Mouse (Mus musculus) megakaryocyte-erythroid progenitor cell, adult 5 weeks (primary cell): ENCODE data around the gene Pcgf1. TPM values are rescaled to one million over a fixed set of nuclear protein-coding genes. Genes with fewer than 3 reads are reported as not detected.

ENCODE experiments used
- polyA plus RNA-seq: library from polyadenylated mRNA; stranded (reverse); fragments of >175 nt; gene quantifications from 2 replicates; pipeline ENCODE4 v1.2.3, GENCODE M21; 2012

Gene Pcgf1
- 8.0 and 8.6 TPM in 2 replicates for polyA plus RNA-seq

GRCm38 (mm10) chr6:83077630-83078323 is at the start of gene Pcgf1:
Pcgf1 (plus strand) TSS chr6:83077869.

GRCm38 (mm10) chr6:83033249-83034185 is 44.2 kb upstream of the Pcgf1 start, which contains the start of the genes Dok1 and Loxl3:
Dok1 (minus strand) TSS chr6:83033471.
Loxl3 (plus strand) TSS chr6:83034173.

GRCm38 (mm10) chr6:83054074-83054851 is 23.4 kb upstream of the Pcgf1 start, which contains the start of gene Aup1:
Aup1 (plus strand) TSS chr6:83054521.

GRCm38 (mm10) chr6:83054871-83055431 is 22.7 kb upstream of the Pcgf1 start, which contains the start of gene Htra2:
Htra2 (minus strand) TSS chr6:83055273.

GRCm38 (mm10) chr6:83057790-83058189 is 19.9 kb upstream of the Pcgf1 start, which contains the start of gene Dqx1:
Dqx1 (plus strand) TSS chr6:83057844.

GRCm38 (mm10) chr6:83070247-83070310 is 7.6 kb upstream of the Pcgf1 start, which contains the start of gene Tlx2:
Tlx2 (minus strand) TSS chr6:83070293.

GRCm38 (mm10) chr6:83086121-83087035 is 8.7 kb downstream of the Pcgf1 start, which contains the start of gene Lbx2:
Lbx2 (plus strand) TSS chr6:83086367.

GRCm38 (mm10) chr6:83101316-83101687 is 23.6 kb downstream of the Pcgf1 start, which contains the start of the genes Ccdc142 and Gm42688:
Ccdc142 (plus strand) TSS chr6:83101601.
Gm42688 (plus strand) TSS chr6:83101617.

GRCm38 (mm10) chr6:83108762-83109668 is 31.3 kb downstream of the Pcgf1 start, which contains the start of gene Mrpl53:
Mrpl53 (plus strand) TSS chr6:83109040.

GRCm38 (mm10) chr6:83115011-83115671 is 37.5 kb downstream of the Pcgf1 start, which contains the start of gene Mogs:
Mogs (plus strand) TSS chr6:83115496.

GRCm38 (mm10) chr6:83120930-83121862 is 43.5 kb downstream of the Pcgf1 start, which contains the start of gene Wbp1:
Wbp1 (minus strand) TSS chr6:83121559.

GRCm38 (mm10) chr6:83125331-83125730 is 47.7 kb downstream of the Pcgf1 start, which contains the start of gene Ino80b:
Ino80b (minus strand) TSS chr6:83125431.

Other genes starting within 250 kb of the Pcgf1 start
- 0.47 and 0.49 TPM in 2 replicates for gene Sema4f, start 138.1 kb upstream of the Pcgf1 start, polyA plus RNA-seq
- 4.4 and 6.4 TPM in 2 replicates for gene M1ap, start 131.0 kb upstream of the Pcgf1 start, polyA plus RNA-seq
- 83.5 and 86.6 TPM in 2 replicates for gene Dok1, start 44.4 kb upstream of the Pcgf1 start, polyA plus RNA-seq
- gene Loxl3, start 43.7 kb upstream of the Pcgf1 start, polyA plus RNA-seq: 0.40 and 0.58 TPM in 2 replicates
- 985 and 1,115 TPM in 2 replicates for gene Aup1, start 23.3 kb upstream of the Pcgf1 start, polyA plus RNA-seq
- 96.6 and 98.0 TPM in 2 replicates for gene Htra2, start 22.6 kb upstream of the Pcgf1 start, polyA plus RNA-seq
- 0.50 and 0.96 TPM in 2 replicates for gene Dqx1, start 20.0 kb upstream of the Pcgf1 start, polyA plus RNA-seq
- gene Tlx2, start 7.6 kb upstream of the Pcgf1 start, polyA plus RNA-seq: not detected in 2 replicates
- gene Lbx2, start 8.5 kb downstream of the Pcgf1 start, polyA plus RNA-seq: 0.29 and 0.54 TPM in 2 replicates
- 7.9 and 8.7 TPM in 2 replicates for gene Ccdc142, start 23.7 kb downstream of the Pcgf1 start, polyA plus RNA-seq
- gene Gm42688, start 23.7 kb downstream of the Pcgf1 start, polyA plus RNA-seq: 4.3 and 4.9 TPM in 2 replicates
- gene Mrpl53, start 31.2 kb downstream of the Pcgf1 start, polyA plus RNA-seq: 37.3 and 44.4 TPM in 2 replicates
- gene Mogs, start 37.6 kb downstream of the Pcgf1 start, polyA plus RNA-seq: 188 and 205 TPM in 2 replicates
- 60.5 and 62.6 TPM in 2 replicates for gene Wbp1, start 43.7 kb downstream of the Pcgf1 start, polyA plus RNA-seq
- 241 and 250 TPM in 2 replicates for gene Ino80b, start 47.6 kb downstream of the Pcgf1 start, polyA plus RNA-seq
- 16.5 and 24.1 TPM in 2 replicates for gene Rtkn, start 57.6 kb downstream of the Pcgf1 start, polyA plus RNA-seq
- gene Wdr54, start 78.5 kb downstream of the Pcgf1 start, polyA plus RNA-seq: 0.34 TPM in 1 of 2 replicates, not detected in the other
- 0.07 and 0.10 TPM in 2 replicates for gene 1700003E16Rik, start 78.5 kb downstream of the Pcgf1 start, polyA plus RNA-seq
- gene Dctn1, start 88.1 kb downstream of the Pcgf1 start, polyA plus RNA-seq: 242 and 327 TPM in 2 replicates
- 0.46 and 0.62 TPM in 2 replicates for gene Slc4a5, start 142.0 kb downstream of the Pcgf1 start, polyA plus RNA-seq
- gene Mthfd2, start 248.0 kb downstream of the Pcgf1 start, polyA plus RNA-seq: 12.6 and 17.0 TPM in 2 replicates
- gene Mob1a, start 248.1 kb downstream of the Pcgf1 start, polyA plus RNA-seq: 80.4 and 99.8 TPM in 2 replicates